Mouse (Mus musculus) ES-Bruce4 (cell line): ENCODE data around the gene Uroc1.

Experiments
- CTCF ChIP-seq: IDR thresholded peaks from one replicate; pipeline ENCODE4 v1.8.1; 2011; ENCODE audit warnings: low read depth, low read length
- EP300 ChIP-seq: IDR thresholded peaks from 2 replicates; pipeline ENCODE4 v1.6.1; 2011; ENCODE audit warnings: low read depth, low read length; ENCODE audit not compliant: insufficient read depth
- POLR2A ChIP-seq: IDR thresholded peaks from one replicate; pipeline ENCODE4 v1.8.1; 2011; ENCODE audit warnings: low read length; ENCODE audit not compliant: insufficient read depth

DNA sequence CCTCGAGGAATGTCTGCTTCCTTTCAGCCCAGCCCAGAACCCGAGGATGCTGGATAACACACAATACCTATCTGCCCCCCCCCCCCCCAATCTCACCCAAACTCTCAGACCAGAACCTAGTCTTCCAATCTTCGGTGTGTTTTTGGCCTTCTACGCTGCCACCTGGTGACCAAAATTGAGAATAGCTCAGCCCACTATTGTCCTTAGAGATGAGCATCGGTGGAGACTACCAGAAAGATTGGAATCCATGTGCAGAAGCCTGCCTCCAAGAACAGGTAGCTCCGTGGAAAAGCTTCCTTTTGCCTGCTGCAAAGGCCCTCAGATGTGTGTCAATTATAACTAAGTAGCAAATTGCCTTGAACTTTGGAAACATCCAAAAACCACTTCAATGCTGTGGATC is 5.4 kb upstream of the Uroc1 start:
- TF ChIP-seq POLR2A, result no peak
- TF ChIP-seq CTCF, result peak; percentile 1
- TF ChIP-seq EP300, result no peak
